Mouse (Mus musculus) c-Kit-positive CD71-positive TER-119-negative erythroid progenitor cells, embryonic 14.5 days (primary cell): ENCODE measurements at regions not wholly inside any gene's neighbourhood (a gene's known extent, or its start where the extent isn't known, plus 50 kb on each side); places are given as distances from the start of the nearest gene placed in this dataset.

Experiments
- DNase-seq: peaks from one replicate; pipeline ENCODE4 v3.0.0-alpha.2; 2013; ENCODE audit warnings: low read depth

DNA sequence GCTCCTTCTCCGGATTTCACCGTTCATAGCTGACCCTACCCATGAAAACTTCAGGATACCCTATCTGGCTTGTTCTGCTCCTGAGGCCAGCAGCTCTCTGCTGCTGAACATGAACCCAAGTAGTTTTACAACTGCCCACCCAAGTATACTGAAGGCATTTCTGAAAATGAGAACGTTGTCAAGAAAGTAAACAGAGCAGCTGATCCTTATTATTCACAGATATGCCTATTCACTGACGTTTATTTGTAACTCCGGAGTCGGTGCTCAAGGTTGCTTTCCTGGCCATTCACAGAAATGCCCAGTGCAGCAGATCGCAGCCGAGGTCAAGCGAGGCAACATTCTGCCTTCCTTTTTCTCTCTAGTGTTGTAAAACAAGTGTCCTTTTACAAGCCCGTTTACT lies 128.4 kb upstream of the N6amt1 start:
- no peak for DNase-seq

DNA sequence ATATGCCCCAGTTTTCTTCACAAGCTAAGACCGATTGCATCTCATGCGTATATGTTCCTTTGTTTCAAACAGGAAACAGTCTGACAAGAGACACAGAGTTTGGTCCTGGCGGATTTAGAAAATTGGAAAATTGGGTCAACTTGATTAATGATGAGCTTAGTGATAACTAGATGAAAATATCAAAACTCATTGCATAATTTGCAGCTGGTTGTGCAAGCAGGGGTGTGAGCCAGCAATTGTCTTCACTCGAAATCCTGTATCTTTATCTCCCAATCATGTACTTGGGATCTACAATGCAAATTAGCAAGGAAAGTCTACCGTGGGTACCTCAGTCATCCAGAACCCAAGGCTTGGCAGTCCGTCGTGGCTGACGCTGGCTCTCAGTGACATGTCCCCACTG lies 128.9 kb upstream of the N6amt1 start:
- no peak for DNase-seq

DNA sequence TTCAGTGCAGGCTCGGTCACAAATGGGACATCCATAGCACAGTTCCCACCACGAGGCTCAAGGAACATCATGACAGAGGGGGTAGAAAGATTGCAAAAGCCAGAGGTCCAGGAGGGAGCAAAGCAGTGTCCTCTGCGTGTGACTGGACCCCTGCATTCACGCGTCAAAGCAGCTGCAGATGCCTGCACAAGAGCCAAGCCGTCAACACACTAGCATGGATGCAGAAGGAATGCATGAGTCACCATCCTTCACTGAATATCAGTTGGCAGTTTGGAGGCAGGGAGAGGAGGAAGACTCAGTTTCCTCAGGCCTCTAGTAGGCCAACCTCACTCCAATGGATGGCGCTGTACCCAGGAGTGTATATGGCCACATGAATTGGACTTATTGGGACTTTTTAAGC lies 130.0 kb upstream of the N6amt1 start:
- DNase-seq, result no peak

GRCm38 (mm10) chr16:87220611-87221010 lies 133.4 kb upstream of the N6amt1 start:
- no peak for DNase-seq

- no peak for DNase-seq
These were observed 133.8 kb upstream of the N6amt1 start for GRCm38 (mm10) chr16:87220201-87220600.

DNA sequence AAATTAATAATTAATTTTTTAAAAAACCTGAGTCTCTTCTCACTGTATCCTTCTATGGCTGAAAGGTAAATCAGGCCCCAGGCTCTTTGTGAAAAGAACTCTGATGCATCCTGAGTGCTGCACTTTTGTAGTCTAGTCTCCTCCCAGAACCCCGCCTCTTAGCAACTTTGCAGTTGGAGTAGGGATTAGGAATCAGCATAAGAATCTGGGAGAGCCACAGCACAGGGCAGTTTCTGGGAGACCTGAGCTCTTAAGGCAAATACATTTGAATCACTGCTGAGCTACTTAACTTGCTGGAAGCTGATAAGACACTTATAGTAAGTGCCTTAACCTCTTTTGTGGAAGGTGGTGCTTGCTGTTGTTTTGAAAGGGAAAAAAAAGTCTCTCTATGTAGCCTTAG lies 146.1 kb upstream of the N6amt1 start:
- DNase-seq, result no peak

GRCm38 (mm10) chr16:87190471-87190870 lies 163.5 kb upstream of the N6amt1 start:
- DNase-seq, result no peak

DNA sequence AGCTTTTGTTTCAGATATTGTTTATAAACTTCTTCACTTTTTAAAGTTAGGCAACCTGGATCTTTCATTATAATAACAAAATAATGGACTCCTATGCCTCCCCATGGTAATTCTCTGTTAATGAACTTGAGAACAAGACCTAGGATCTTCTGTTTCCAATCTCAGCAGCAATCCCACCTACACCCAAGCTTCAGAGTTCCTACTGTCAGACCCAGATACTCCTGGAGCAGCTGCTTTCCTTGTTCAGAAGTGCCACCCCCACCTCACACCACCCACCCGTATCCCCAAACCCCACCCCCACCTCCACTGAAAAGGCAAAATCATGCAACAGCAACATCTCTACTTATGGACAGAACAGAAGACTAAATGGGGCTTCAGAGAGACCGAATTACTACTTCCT lies 165.2 kb upstream of the N6amt1 start:
- no peak for DNase-seq

DNA sequence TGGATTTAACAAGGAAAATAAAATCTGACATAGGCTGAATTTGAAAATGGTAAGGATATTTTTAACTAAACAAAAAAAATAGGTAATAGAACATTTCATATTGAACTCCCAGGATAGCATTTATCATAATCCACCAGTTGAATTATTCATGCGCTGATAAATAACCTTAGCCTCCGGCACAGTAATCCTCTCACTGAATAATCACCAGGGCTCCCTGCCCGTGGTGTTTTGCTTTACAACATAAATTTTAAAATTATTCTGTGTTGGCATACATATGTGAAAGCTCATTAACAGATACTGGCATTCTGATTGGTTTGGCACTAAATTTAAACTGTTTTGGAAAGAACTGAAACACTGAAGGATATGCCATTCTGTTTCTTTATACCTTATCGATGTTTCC lies 181.6 kb upstream of the N6amt1 start:
- DNase-seq, result no peak

- no peak for DNase-seq
These were observed 214.7 kb upstream of the N6amt1 start for GRCm38 (mm10) chr16:87139301-87139700.

DNA sequence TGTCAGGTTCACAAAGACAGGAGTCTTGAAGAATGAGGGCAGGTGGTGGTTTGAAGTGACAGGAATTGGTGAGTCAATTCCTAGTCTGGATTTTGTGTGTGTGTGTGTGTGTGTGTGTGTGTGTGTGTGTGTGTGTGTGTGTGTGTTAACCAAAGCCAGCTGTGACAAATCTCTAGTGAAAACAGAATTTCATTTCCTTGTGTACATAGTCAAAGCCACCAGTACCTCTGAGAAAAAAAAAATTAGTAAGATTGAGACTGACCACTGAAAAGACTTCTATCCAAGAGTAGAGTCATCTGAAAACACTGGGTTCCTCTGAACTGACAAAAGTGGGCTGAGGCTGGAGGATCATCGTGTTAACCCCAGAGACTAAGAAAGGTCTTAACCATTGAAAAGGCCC lies 217.5 kb upstream of the N6amt1 start:
- no peak for DNase-seq

DNA sequence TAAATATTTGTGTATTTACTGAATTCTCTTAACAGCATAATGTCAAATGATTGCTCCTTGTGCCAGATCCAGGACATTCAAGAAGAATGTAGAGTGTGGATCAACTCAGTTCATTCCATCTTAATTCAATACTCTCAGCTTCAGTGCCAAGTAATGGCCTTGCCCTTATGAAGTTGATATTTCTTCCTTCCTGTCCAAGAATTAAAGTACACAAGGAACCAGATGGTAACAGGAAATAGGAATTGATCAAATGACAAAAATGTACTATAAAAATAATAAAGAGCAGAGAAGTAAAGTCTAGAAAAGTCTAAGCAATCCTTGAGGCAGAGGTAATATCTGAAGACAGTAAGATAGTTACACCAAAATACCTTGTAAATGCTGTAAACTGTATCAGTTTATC lies 219.5 kb upstream of the N6amt1 start:
- DNase-seq, result no peak

DNA sequence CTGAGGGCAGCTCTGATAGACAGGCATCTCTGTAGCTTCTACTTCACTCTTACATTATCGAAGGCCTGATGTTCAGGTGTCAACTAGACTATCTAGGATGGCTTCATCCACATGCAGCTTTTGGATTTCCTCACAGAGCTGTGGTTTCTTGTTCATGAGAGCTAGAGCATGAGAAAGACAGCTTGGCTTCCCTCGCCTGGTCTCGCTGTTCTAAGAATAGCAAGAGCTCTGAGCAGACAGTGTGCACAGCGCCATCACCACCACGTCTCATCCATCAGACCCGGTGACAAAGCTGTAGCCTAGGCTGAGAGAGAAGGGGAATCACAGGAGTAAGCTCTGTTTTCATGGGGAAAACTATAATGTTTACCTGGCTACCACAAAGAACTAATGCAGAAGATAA lies 220.1 kb upstream of the N6amt1 start:
- DNase-seq, result no peak

- DNase-seq, result no peak
These were observed 221.9 kb upstream of the N6amt1 start for GRCm38 (mm10) chr16:87132082-87132481.

- DNase-seq, result no peak
These were observed 223.0 kb upstream of the N6amt1 start for GRCm38 (mm10) chr16:87130733-87131640.

DNA sequence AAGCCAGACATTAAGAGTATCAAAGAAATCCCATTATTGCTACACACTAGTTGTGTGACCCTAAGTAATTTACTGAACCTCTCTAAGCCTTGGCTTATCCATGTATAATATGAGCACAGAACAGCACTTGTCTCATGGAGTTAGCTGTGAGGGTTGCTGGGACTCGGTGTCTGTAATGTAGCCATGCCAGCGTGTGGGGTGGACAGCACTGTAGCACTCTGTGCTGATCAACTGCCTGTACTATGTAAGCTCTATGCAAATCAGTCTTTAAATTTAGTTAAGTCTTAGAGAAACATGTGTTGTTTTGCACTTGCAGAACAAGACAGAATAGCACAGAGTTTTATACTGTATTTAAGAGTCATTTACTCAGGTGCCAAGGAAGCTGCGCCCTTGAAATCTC lies 225.0 kb upstream of the N6amt1 start:
- no peak for DNase-seq

- DNase-seq, result no peak
These were observed 225.8 kb upstream of the N6amt1 start for GRCm38 (mm10) chr16:87128230-87128629.

DNA sequence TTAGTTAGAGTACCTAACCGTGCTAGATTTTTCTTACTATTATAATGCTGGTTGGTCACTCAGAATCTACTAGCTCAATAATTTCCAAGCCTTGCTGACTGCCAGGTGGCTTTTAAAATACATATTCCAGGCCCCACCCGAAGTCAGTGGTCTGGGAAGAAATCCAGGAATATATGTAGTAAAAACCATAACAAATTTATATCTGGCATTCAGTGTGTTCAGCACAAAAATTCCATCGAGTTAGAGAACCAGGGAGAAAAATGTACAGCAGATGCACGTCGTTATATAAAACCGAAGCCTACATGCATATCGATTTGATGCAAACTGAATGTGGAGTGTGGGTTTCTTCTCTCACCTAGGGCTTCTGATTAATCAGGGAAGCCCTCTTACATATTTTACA lies 229.5 kb upstream of the N6amt1 start:
- DNase-seq, result no peak

GRCm38 (mm10) chr16:87103599-87103998 lies 250.4 kb upstream of the N6amt1 start:
- no peak for DNase-seq

- no peak for DNase-seq
These were observed 251.9 kb upstream of the N6amt1 start for GRCm38 (mm10) chr16:87102057-87102456.

- DNase-seq, result no peak
These were observed 262.0 kb upstream of the N6amt1 start for GRCm38 (mm10) chr16:87092011-87092410.

DNA sequence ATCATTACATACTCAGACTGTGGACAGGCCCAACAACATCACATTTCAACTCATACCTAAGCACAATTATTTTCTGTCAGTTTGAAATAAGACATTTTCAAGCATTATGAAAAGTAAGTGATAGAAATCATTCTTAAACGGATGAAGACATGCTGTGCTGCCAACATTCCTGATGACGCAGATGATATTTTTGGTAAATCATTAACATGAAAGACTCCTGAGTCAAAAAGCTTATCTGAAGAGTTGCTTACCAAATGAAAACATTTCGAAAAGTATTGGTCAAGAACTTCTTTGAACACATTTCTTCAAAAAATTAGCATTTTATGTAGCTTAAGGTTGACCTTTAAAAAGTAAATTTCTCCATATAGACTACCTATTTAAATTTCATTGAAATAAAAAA lies 264.7 kb upstream of the N6amt1 start:
- no peak for DNase-seq

DNA sequence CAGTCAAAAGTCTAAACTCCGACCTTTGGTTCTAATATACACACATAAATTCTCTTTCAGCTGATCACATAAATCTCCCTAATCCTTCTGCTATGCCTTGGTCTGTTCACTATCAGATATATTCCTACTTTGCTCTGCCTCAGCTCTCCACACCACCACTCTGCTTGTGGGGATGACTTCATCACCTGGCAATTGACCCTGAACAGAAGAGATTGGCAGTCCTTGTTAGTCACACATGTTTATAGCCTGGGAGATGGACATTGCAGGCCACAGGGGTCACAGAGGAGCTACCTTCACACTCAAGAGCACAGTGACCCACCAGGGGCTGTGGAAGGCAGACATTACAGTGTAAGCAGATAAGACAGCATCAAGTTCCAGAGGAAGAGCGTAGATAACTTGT lies 270.5 kb upstream of the N6amt1 start:
- no peak for DNase-seq

GRCm38 (mm10) chr16:87077385-87077784 lies 276.6 kb upstream of the N6amt1 start:
- DNase-seq, result no peak
